Mouse (Mus musculus) mouse trophoblast stem cell (cell line): ENCODE results near the gene Naxd.
"Not testable (repeated sequence)": the region's sequence is repeated elsewhere in the genome, so short reads cannot be mapped to it uniquely, and the experiment has no call there.

Experiments
- in situ Hi-C, 2 experiments: fragments of 300-500 bp; cut with MseI, MboI; formaldehyde crosslinking; loops; 2 replicates in 1 of 2; 3 replicates in 1 of 2; pipeline ENCODE4 v1.15.1; 2025

The Naxd gene

GRCm38 (mm10) chr8:11497017-11497990 is at the start of gene Naxd:
Naxd (plus strand) TSS chr8:11497506.
- in situ Hi-C loops: no loop called here

DNA sequence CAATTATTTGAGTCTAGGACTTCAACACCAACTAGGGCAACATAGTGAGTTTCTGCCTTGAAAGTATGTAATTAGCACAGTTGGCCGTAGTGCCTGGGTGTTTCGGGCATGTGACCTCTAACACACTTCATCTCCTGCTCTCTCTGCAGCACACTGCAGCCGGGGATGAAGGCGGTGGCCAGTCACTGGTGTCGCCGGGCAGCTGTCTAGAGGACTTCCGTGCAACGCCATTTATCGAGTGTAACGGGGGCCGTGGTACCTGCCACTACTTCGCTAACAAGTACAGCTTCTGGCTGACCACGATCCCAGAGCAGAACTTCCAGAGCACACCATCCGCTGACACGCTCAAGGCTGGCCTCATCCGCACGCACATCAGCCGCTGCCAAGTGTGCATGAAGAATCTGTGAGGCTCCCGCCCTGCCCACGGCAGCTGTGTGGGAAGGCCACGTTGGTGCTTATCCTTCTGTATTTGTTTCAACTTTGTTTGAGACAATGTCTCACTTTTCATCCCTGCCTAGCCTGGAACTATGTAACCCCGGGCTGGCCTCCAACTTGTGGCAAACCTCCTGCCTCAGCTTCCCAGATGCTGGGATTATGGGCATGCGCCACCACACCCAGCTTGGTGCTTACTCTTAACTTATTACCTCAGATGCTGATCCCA is 49.3 kb upstream of the Naxd start:
- in situ Hi-C loops: no loop called here

- in situ Hi-C loops: no loop called here
Measured at GRCm38 (mm10) chr8:11450184-11451113, 46.9 kb upstream of the Naxd start.

DNA sequence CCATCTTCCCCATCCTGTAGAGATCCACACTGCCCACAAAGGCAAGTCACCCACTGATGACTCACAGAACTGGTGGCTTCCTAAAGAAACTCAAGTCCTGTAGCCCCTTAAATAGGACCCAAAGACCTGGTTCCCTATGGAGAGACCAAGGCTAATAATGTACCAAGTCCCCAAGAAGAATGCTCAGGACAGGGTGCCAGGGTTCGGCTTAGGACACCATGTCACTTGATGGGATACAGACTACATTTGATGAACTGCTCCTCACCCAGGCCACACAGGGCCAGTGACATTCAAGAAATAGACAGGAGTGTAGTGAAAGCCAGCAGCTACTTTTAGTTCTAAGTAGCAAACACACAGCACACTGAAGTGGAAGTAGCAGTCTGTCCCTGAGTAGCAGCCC is 45.2 kb upstream of the Naxd start:
- in situ Hi-C loops: no loop called here

DNA sequence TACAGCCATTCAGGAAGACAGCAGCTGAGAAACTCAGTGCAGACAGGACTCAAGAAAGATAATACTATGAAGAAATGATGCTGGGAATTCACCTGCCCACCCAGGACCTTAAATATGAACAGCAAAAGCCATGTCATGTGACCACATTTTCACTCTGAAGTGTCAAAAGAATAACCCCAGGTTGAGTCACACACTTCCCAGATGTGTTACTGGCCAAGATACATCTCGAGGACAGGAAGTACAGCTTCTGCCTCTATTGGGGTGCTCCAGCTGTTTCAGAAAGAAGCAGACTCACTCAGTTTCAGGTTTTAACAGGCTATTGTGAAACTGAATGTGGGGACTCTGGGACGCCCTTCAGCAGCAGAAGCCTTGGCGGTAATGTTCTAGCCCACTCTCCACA is 44.7 kb upstream of the Naxd start:
- in situ Hi-C loops: no loop called here

- in situ Hi-C loops: no loop called here
Measured at GRCm38 (mm10) chr8:11452974-11453373, 44.3 kb upstream of the Naxd start.

- in situ Hi-C loops: no loop called here
Measured at GRCm38 (mm10) chr8:11454228-11454627, 43.1 kb upstream of the Naxd start.

DNA sequence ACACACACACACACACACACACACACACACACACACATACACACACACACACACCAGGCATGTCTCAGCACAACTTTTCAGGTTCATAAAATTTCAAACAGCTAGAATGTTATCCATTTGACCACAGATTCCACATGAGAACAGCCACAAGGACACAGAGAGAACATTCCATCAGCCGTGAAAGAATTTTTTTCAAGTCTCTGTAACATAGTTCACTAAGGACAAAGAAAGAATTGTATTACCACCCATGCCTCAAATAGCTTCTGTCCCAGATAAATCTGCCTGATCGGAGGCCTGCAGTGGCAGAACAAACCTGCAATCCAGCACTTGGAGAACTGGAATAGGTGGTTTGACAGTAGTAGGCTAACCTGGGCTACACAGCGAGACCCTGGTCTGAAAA is 40.0 kb upstream of the Naxd start:
- in situ Hi-C loops: no loop called here

GRCm38 (mm10) chr8:11457981-11458836 is 39.1 kb upstream of the Naxd start:
- in situ Hi-C loops: no loop called here

DNA sequence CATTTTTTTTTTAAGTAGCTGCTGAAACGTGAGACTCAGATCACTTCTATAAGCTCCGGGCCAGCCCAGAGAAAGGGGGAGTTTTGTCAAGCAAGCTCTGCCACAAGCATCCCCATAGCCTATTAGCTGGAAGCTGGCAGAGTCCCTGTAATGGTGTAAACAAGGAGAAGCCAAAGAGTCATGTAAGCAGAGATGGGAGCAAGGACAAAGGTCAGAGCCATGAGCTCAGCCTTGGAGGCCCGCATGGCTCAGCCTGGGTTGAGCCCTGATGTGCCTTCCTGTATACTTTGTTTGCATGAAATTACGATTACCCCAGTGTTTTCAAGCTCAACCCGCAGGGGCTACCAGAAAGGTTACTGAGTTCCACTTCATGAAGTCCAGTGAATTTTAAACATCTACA is 38.3 kb upstream of the Naxd start:
- in situ Hi-C loops: no loop called here

DNA sequence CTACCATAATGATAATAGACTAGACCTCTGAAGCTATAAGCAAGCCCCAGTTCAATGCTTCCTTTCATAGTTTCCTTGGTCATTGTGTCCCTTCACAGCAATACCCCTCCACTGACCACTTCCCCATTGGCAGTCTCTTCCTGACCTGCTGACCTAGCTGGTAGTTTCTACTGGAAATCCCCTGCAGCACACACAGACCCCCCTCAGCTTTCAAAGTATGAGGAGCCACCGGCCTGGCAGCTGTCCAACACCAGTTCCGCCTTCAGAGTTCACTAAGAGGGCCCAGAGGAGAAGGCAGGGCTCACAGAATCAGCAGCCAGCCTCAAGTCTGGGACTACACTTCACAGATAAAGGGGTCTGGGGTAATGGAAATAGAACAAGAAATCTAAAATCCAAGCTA is 36.4 kb upstream of the Naxd start:
- in situ Hi-C loops: no loop called here

- in situ Hi-C loops: no loop called here
Measured at GRCm38 (mm10) chr8:11461847-11462246, 35.5 kb upstream of the Naxd start.

GRCm38 (mm10) chr8:11462641-11463040 is 34.7 kb upstream of the Naxd start:
- in situ Hi-C loops: no loop called here

DNA sequence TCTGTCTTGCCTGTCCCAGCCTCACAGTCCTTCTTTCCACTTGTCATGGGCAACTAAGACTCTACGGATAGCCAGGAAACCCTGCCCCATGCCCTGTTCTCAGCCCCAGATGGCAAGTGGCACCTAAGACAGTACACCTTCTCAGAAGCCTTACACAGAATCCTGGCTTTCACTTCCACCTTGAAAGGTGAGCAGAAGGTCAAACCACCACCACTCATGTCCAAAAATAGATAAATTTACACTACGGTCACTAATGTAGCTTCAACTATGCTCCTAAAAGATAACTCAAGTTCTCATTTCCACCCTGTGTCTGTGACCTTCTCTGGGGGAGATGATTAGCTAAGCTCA is 33.8 kb upstream of the Naxd start:
- in situ Hi-C loops: no loop called here

DNA sequence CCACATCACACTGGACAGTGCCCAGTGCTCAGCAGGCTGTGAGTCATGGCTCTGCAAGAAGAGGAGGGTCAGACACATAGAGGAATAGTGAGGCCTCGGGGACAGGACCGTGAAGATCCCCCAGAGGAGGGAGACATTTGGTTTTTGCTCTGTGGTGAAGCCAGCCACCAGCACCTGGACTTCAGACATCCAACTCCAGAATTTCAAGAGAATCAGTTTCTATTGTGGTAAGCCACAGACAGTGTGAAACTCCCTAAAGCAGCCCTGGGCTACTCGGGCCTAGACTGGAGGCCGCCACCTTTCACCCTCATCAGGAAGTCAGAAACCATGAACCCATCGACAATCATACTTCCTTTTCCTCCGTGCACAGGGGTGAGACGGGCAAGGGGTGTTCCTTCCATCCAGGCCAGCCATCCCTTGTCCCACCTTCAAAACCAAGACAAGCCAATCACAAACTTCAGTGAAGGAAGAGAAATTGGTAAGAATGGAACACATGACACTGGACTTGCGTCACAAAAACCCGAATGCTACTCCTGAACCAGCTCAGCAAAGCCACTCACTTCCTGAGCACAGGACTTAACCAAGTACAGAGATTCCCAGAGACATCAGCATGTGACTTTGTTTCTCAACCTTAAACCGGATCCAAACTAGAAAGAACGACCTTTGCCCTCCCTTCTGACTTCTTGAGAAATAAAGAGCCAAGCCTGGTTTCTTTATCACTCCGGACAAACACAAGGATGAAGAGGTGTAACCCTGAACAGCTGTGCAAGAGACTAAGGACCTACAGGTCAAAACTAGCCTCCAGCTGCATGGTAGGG is 33.2 kb upstream of the Naxd start:
- in situ Hi-C loops: no loop called here

DNA sequence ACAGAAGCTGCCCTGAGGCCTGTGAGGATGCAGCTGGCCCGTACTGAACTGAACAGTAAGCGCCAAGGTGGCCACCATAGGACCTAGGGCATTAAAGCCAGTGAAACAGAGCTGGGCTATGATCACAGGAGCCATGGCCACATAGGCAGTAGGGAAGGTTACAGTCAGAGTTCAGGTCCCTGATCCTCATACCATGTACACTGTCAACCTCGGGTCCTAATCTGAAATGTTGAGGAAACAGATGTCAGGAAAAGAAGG is 32.7 kb upstream of the Naxd start:
- in situ Hi-C loops: no loop called here

GRCm38 (mm10) chr8:11465619-11466018 is 31.7 kb upstream of the Naxd start:
- in situ Hi-C loops: no loop called here

DNA sequence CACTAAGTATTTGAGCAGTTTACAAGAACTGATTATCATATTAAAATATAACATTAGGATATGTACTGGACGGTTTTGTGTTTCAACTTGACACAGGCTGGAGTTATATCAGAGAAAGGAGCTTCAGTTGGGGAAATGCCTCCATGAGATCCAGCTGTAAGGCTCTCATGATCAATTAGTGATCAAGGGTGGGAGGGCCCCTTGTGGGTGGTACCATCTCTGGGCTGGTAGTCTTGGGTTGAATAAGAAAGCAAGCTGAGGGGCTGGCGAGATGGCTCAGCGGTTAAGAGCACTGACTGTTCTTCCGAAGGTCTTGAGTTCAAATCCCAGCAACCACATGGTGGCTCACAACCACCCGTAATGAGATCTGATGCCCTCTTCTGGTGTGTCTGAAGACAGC is 30.8 kb upstream of the Naxd start:
- in situ Hi-C loops: not testable (repeated sequence)

DNA sequence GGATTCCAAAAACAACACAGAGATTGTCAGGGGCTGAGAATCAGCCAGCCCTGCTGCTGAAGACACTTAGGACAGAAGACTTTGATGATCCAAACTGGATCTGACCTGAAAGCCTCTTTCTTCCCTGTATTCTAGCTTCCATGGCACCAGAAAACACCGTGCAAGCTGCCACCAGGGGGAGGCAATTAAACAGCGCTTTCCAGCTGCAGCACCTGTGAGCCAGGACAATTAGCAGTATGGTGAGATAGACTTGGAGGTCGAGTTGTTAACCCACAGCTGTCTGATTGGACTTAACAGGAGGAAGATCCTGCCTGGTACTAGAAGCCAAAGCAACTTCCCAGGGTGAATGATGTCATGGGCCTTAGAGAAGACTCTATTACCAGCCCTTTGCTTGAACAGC is 28.2 kb upstream of the Naxd start:
- in situ Hi-C loops: no loop called here

GRCm38 (mm10) chr8:11470694-11471093 is 26.6 kb upstream of the Naxd start:
- in situ Hi-C loops: no loop called here

- in situ Hi-C loops: no loop called here
Measured at GRCm38 (mm10) chr8:11471309-11471708, 26.0 kb upstream of the Naxd start.
